Mouse (Mus musculus) spleen, adult 2 months (tissue): ENCODE data around the gene Dlx5. TPM values are rescaled to one million over a fixed set of nuclear protein-coding genes. Genes with fewer than 3 reads are reported as not detected.

Source experiments
- DNase-seq, 2 experiments: peaks; one replicate each; pipeline versions ENCODE4 v3.0.0 to v3.0.0-alpha.2; 2012 to 2021; ENCODE audit warnings: low spot score in 2 of 2, low read depth in 1 of 2
- H3K27ac ChIP-seq: fragments of 200-500 bp; 2 replicates; pipeline ENCODE4 v1.5.1; 2012; ENCODE audit warnings: low read length, inconsistent platforms; ENCODE audit not compliant: insufficient read depth
- H3K27me3 ChIP-seq: fragments of 200-500 bp; 2 replicates; pipeline ENCODE4 v1.6.1; 2012; ENCODE audit warnings: mild to moderate bottlenecking, moderate library complexity, low read length, inconsistent platforms; ENCODE audit not compliant: control insufficient read depth, insufficient read depth
- H3K36me3 ChIP-seq: fragments of 200-500 bp; 2 replicates; pipeline ENCODE4 v1.6.1; 2012; ENCODE audit warnings: mild to moderate bottlenecking, low read length, inconsistent platforms; ENCODE audit not compliant: control insufficient read depth, insufficient read depth
- H3K4me1 ChIP-seq: fragments of 200-500 bp; 2 replicates; pipeline ENCODE4 v1.6.1; 2011; ENCODE audit warnings: inconsistent platforms; ENCODE audit not compliant: control insufficient read depth, insufficient read depth, insufficient read length
- H3K4me3 ChIP-seq: fragments of 200-500 bp; 2 replicates; pipeline ENCODE4 v1.5.1; 2011; ENCODE audit warnings: mild to moderate bottlenecking, inconsistent platforms; ENCODE audit not compliant: insufficient read depth, insufficient read length; ENCODE audit errors: extremely low read depth
- CTCF ChIP-seq: fragments of 200-500 bp; IDR thresholded peaks from 2 replicates; pipeline ENCODE4 v1.5.1; 2011; ENCODE audit warnings: mild to moderate bottlenecking, inconsistent platforms; ENCODE audit not compliant: insufficient read depth, insufficient read length, insufficient replicate concordance; ENCODE audit errors: extremely low read depth
- POLR2A ChIP-seq: fragments of 200-500 bp; IDR thresholded peaks from 2 replicates; pipeline ENCODE4 v1.6.1; 2011; ENCODE audit warnings: low read depth, low read length, inconsistent platforms
- WGBS: fragments of 180-500 bp; shearing (Covaris S2); methylation state at CpG from one replicate; pipeline ENCODE4 v1.1.7; 2018; 5-methylcytosine and 5-hydroxymethylcytosine counted together
- polyA plus RNA-seq: library from polyadenylated mRNA; depleted of rRNA; stranded (reverse); fragments of >200 nt; gene quantifications from 2 replicates; pipeline ENCODE4 v1.2.3, GENCODE M21; 2012

Dlx5 gene
- polyA plus RNA-seq, 1 experiment: not detected

DNA sequence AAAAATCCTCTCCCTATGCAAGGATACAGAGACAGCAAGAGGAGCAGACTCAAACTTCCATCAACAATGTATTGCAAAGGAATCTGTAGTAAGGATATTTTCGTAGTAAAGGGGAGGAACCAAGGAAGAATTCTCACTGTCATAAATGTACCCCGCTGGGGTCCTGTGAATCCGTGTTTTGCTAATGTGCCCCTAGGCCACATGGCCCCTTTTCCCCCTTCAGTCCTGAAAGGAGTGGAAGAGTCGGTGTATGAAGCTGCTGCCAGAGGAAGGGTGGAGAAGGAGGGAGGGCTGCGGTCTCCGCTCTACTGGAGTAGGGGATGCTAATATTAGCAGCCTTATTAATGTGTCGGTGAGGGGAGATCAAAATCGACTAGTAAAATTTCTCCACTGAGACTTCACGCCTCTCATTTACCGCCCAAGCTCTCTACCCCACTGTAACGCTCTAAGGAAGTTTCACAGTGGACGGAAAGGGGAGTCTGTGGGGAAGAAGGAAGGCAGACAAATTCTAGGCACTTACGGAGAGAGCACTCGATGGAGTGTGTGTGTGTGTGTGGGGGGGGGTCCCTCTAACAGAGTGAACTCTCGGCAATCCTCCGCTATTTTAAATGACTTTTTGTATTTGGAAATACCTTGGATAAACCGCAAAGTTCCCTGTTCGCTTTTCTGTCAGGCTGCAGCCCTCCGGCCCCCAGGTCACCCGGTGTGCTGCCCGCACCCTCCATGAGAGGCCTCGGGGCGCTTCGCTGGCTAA lies 1.3 kb downstream of the Dlx5 start:
- WGBS: 6% methylated on average over 24 of the region's 24 CpGs
- Histone ChIP-seq H3K4me1 (no peaks in the 10 kb centered on the region), H3K27ac (no peak overlapping the region), H3K4me3 (no peak overlapping the region), H3K27me3 (peaks cover 18% of the 10 kb centered on the region), H3K36me3 (no peaks in the 10 kb centered on the region)
- no peak for TF ChIP-seq CTCF
- no peak for TF ChIP-seq POLR2A
- no peak for DNase-seq

GRCm38 (mm10) chr6:6879371-6880325 lies 2.2 kb downstream of the Dlx5 start:
- no peak for DNase-seq
- H3K27me3 ChIP-seq: peaks cover 23% of the 10 kb centered on the region
- H3K27ac ChIP-seq: no peak overlapping the region
- H3K4me1 ChIP-seq: no peaks in the 10 kb centered on the region
- no peak overlapping the region for H3K4me3 ChIP-seq
- TF ChIP-seq CTCF (no peak), POLR2A (no peak)
- 10% methylated on average over 44 of the region's 44 CpGs for WGBS
- H3K36me3 ChIP-seq: no peaks in the 10 kb centered on the region

DNA sequence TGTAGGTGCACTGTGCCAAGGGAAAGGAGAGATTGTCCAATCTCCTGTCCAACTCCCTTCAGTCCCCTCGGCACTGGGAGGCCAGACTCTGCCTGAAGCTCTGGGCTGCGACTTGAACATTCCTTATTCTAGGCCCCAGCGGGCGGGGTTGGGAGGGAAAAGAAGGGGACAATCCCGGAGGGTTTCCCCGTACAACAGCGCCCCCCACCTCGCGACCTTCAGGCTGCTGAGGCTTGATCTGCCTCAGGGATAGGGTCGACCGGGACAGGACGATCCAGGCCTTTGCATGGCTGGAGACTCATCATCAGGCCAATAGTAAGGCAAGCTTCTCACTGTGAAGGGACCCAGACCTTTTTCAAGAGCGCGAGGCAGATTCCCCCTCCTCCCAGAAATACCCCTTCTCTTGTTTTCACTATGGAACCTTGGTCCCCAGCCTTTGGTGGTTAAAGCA lies 3.0 kb downstream of the Dlx5 start:
- no peak for DNase-seq
- no peak overlapping the region for H3K4me3 ChIP-seq
- no peaks in the 10 kb centered on the region for H3K36me3 ChIP-seq
- no peaks in the 10 kb centered on the region for H3K4me1 ChIP-seq
- H3K27ac ChIP-seq: no peak overlapping the region
- peaks cover 25% of the 10 kb centered on the region for H3K27me3 ChIP-seq
- TF ChIP-seq CTCF (no peak), POLR2A (no peak)
- WGBS: 6% methylated on average over 14 of the region's 14 CpGs

GRCm38 (mm10) chr6:6877981-6878840 lies 3.7 kb downstream of the Dlx5 start:
- no peak for DNase-seq
- TF ChIP-seq CTCF (no peak), POLR2A (no peak)
- 8% methylated on average over 34 of the region's 34 CpGs for WGBS
- Histone ChIP-seq H3K27ac (no peak overlapping the region), H3K4me3 (no peak overlapping the region), H3K36me3 (no peaks in the 10 kb centered on the region), H3K27me3 (peaks cover 27% of the 10 kb centered on the region), H3K4me1 (no peaks in the 10 kb centered on the region)

DNA sequence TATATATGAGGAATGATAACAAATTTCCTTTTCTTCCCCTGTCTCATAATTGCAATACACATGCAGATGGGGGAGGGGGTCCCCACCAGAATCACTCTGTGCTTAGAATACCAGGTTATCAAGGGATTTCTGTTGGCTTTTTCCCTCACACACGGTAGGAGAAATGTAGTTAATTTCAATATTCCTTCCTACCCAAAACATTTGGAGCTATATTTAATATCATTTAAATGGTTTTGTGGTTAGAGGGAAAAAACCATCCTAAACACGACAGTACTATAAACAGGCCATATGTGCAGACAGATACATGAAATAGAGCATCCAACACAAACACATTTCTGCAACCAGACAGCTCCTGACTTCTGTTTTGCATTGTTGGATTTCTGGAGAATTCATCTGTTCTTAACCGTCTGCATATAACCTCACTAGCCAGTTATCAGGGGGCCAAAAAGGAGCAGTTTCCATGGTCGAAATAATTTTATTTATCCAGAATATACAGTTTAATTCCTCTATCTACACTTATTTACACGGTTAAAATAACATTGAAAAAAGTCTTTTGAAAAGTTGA lies 4.5 kb downstream of the Dlx5 start:
- no peak overlapping the region for H3K27ac ChIP-seq
- H3K4me1 ChIP-seq: no peaks in the 10 kb centered on the region
- H3K27me3 ChIP-seq: peaks cover 29% of the 10 kb centered on the region
- no peak for DNase-seq
- H3K36me3 ChIP-seq: no peaks in the 10 kb centered on the region
- no peak overlapping the region for H3K4me3 ChIP-seq
- no peak for TF ChIP-seq POLR2A
- no peak for TF ChIP-seq CTCF
- WGBS: 11% methylated on average over 5 of the region's 5 CpGs

DNA sequence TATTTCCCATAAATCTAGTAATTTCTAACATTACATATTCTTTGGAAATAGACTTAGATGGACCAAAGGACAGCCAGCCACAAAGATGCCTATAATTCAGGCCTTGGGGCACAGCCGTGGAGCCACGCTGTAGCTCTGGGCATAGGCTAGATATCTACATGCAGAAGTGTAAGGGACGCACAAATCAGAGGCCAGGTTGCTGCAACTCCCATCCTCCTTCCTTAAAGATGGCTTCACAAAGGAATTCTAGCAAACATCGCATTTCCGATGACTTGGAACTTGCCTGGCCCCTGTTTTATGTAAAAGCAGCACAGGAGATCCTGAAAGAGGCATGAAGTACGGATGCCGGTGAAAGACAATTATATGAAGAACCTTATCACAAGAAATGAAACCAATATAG lies 5.2 kb downstream of the Dlx5 start:
- WGBS: 8% methylated on average over 7 of the region's 7 CpGs
- DNase-seq: no peak
- H3K27ac ChIP-seq: no peak overlapping the region
- H3K36me3 ChIP-seq: no peaks in the 10 kb centered on the region
- peaks cover 27% of the 10 kb centered on the region for H3K27me3 ChIP-seq
- H3K4me1 ChIP-seq: no peaks in the 10 kb centered on the region
- TF ChIP-seq POLR2A (no peak), CTCF (no peak)
- no peak overlapping the region for H3K4me3 ChIP-seq
